Mouse (Mus musculus): Measurements from ENCODE around the gene Itsn1. TPM values are rescaled to one million over a fixed set of nuclear protein-coding genes. Genes with fewer than 3 reads are reported as not detected.

The Itsn1 gene
- polyA plus RNA-seq (2015; fragmentation: Nextera tagmentation; extraction: Ambion mirVana), result 7.8 and 8.7 TPM in 2 replicates

- Histone ChIP-seq H3K4me2 (replicated peaks; ENCODE audit: low read depth) (peak within 1 kb of the TSS; percentile 86), H3K4me3 (ENCODE audit: low read depth, low read length) (peak within 1 kb of the TSS; percentile 83), H3K9me3 (ENCODE audit: control insufficient read depth, low read length) (no peaks in the 10 kb centered on the region), H3K27me3 (ENCODE audit: control insufficient read depth, insufficient read depth, low read length) (no peaks in the 10 kb centered on the region), H3K27ac (replicated peaks) (peak within 1 kb of the TSS; percentile 92), H3K4me1 (replicated peaks; ENCODE audit: control insufficient read depth, insufficient read depth) (0 out of 2 replicates have a peak, but pooled peaks cover 3% of the 10 kb centered on the region), H3K36me3 (ENCODE audit: control insufficient read depth, insufficient read depth, low read length) (no peaks in the 10 kb centered on the region), H3K9ac (ENCODE audit: low read length) (peak within 1 kb of the TSS; percentile 81)
- ATAC-seq (ENCODE audit: low FRiP score, low TSS enrichment), result peak; percentile 94
- DNase-seq (ENCODE audit: low spot score), result peak; percentile 98
- WGBS, result under 1% methylated on average over 32 of the region's 33 CpGs
- TF ChIP-seq EP300 (optimal IDR thresholded peaks at IDR 0.05), result no peak
- no peak for TF ChIP-seq CTCF (IDR thresholded peaks at IDR 0.05; ENCODE audit: low read depth)
Measured at GRCm38 (mm10) chr16:91729066-91729482, at the start of gene Itsn1. TSS of gene Itsn1 (plus strand) at chr16:91729281.

GRCm38 (mm10) chr16:91680656-91681055 is 48.4 kb upstream of the Itsn1 start:
- 67% methylated on average over 5 of the region's 5 CpGs for WGBS
- Histone ChIP-seq H3K36me3 (ENCODE audit: control insufficient read depth, insufficient read depth, low read length) (peaks cover 19% of the 10 kb centered on the region), H3K9ac (ENCODE audit: low read length) (no peak overlapping the region), H3K27me3 (ENCODE audit: control insufficient read depth, insufficient read depth, low read length) (no peaks in the 10 kb centered on the region), H3K27ac (replicated peaks) (no peak overlapping the region), H3K4me3 (ENCODE audit: low read depth, low read length) (no peak overlapping the region), H3K4me1 (replicated peaks; ENCODE audit: control insufficient read depth, insufficient read depth) (no peaks in the 10 kb centered on the region), H3K4me2 (replicated peaks; ENCODE audit: low read depth) (no peak overlapping the region), H3K9me3 (ENCODE audit: control insufficient read depth, low read length) (no peaks in the 10 kb centered on the region)
- DNase-seq (ENCODE audit: low spot score), result no peak
- TF ChIP-seq CTCF (IDR thresholded peaks at IDR 0.05; ENCODE audit: low read depth) (no peak), EP300 (optimal IDR thresholded peaks at IDR 0.05) (no peak)
- no peak for ATAC-seq (ENCODE audit: low FRiP score, low TSS enrichment)

GRCm38 (mm10) chr16:91685526-91685925 is 43.6 kb upstream of the Itsn1 start:
- ATAC-seq (ENCODE audit: low FRiP score, low TSS enrichment), result peak; percentile 41; the same call in 1 of the 2 replicates
- Histone ChIP-seq H3K4me2 (replicated peaks; ENCODE audit: low read depth) (no peak overlapping the region), H3K36me3 (ENCODE audit: control insufficient read depth, insufficient read depth, low read length) (no peaks in the 10 kb centered on the region), H3K27ac (replicated peaks) (no peak overlapping the region), H3K27me3 (ENCODE audit: control insufficient read depth, insufficient read depth, low read length) (no peaks in the 10 kb centered on the region), H3K4me1 (replicated peaks; ENCODE audit: control insufficient read depth, insufficient read depth) (no peaks in the 10 kb centered on the region), H3K9me3 (ENCODE audit: control insufficient read depth, low read length) (no peaks in the 10 kb centered on the region), H3K9ac (ENCODE audit: low read length) (no peak overlapping the region), H3K4me3 (ENCODE audit: low read depth, low read length) (no peak overlapping the region)
- no peak for TF ChIP-seq CTCF (IDR thresholded peaks at IDR 0.05; ENCODE audit: low read depth)
- TF ChIP-seq EP300 (optimal IDR thresholded peaks at IDR 0.05), result no peak
- no peak for DNase-seq (ENCODE audit: low spot score)
- WGBS, result 84% methylated on average over 5 of the region's 5 CpGs

- no peak overlapping the region for H3K4me2 ChIP-seq (replicated peaks; ENCODE audit: low read depth)
- H3K27ac ChIP-seq (replicated peaks), result no peak overlapping the region
- no peaks in the 10 kb centered on the region for H3K9me3 ChIP-seq (ENCODE audit: control insufficient read depth, low read length)
- DNase-seq (ENCODE audit: low spot score) (no peak), ATAC-seq (ENCODE audit: low FRiP score, low TSS enrichment) (no peak)
- H3K4me3 ChIP-seq (ENCODE audit: low read depth, low read length), result no peak overlapping the region
- no peaks in the 10 kb centered on the region for H3K4me1 ChIP-seq (replicated peaks; ENCODE audit: control insufficient read depth, insufficient read depth)
- no peaks in the 10 kb centered on the region for H3K27me3 ChIP-seq (ENCODE audit: control insufficient read depth, insufficient read depth, low read length)
- H3K36me3 ChIP-seq (ENCODE audit: control insufficient read depth, insufficient read depth, low read length), result no peaks in the 10 kb centered on the region
- no peak overlapping the region for H3K9ac ChIP-seq (ENCODE audit: low read length)
- WGBS, result 54% methylated on average over 5 of the region's 5 CpGs
- TF ChIP-seq EP300 (optimal IDR thresholded peaks at IDR 0.05), result no peak
- TF ChIP-seq CTCF (IDR thresholded peaks at IDR 0.05; ENCODE audit: low read depth), result no peak
Measured at GRCm38 (mm10) chr16:91686369-91686768, 42.7 kb upstream of the Itsn1 start.

- Histone ChIP-seq H3K4me2 (replicated peaks; ENCODE audit: low read depth) (peak overlapping the region; percentile 98), H3K36me3 (ENCODE audit: control insufficient read depth, insufficient read depth, low read length) (no peaks in the 10 kb centered on the region), H3K27me3 (ENCODE audit: control insufficient read depth, insufficient read depth, low read length) (no peaks in the 10 kb centered on the region), H3K4me3 (ENCODE audit: low read depth, low read length) (peak overlapping the region; percentile 78), H3K27ac (replicated peaks) (peak overlapping the region; percentile 53), H3K9ac (ENCODE audit: low read length) (peak overlapping the region; percentile 89), H3K9me3 (ENCODE audit: control insufficient read depth, low read length) (no peaks in the 10 kb centered on the region), H3K4me1 (replicated peaks; ENCODE audit: control insufficient read depth, insufficient read depth) (no peaks in the 10 kb centered on the region)
- peak; percentile 24; the same call in 1 of the 2 replicates for ATAC-seq (ENCODE audit: low FRiP score, low TSS enrichment)
- DNase-seq (ENCODE audit: low spot score), result no peak
- 1% methylated on average over 49 of the region's 51 CpGs for WGBS
- TF ChIP-seq CTCF (IDR thresholded peaks at IDR 0.05; ENCODE audit: low read depth), result no peak
- no peak for TF ChIP-seq EP300 (optimal IDR thresholded peaks at IDR 0.05)
Measured at GRCm38 (mm10) chr16:91688023-91688618, 41.0 kb upstream of the Itsn1 start.

GRCm38 (mm10) chr16:91688619-91689334 is 40.3 kb upstream of the Itsn1 start, which contains the start of gene Donson:
TSS of gene Donson (minus strand) at chr16:91688770.
- ATAC-seq (ENCODE audit: low FRiP score, low TSS enrichment), result peak; percentile 98

More at GRCm38 (mm10) chr16:91688619-91689334, 40.3 kb upstream of the Itsn1 start, which contains the start of gene Donson:
- Histone ChIP-seq H3K4me3 (ENCODE audit: low read depth, low read length) (peak within 1 kb of the TSS; percentile 78), H3K36me3 (ENCODE audit: control insufficient read depth, insufficient read depth, low read length) (no peaks in the 10 kb centered on the region), H3K9me3 (ENCODE audit: control insufficient read depth, low read length) (no peaks in the 10 kb centered on the region), H3K4me2 (replicated peaks; ENCODE audit: low read depth) (peak within 1 kb of the TSS; percentile 98), H3K27me3 (ENCODE audit: control insufficient read depth, insufficient read depth, low read length) (no peaks in the 10 kb centered on the region), H3K4me1 (replicated peaks; ENCODE audit: control insufficient read depth, insufficient read depth) (no peaks in the 10 kb centered on the region), H3K9ac (ENCODE audit: low read length) (peak within 1 kb of the TSS; percentile 89), H3K27ac (replicated peaks) (peak within 1 kb of the TSS; percentile 83)
- WGBS, result under 1% methylated on average over 70 of the region's 71 CpGs
- TF ChIP-seq CTCF (IDR thresholded peaks at IDR 0.05; ENCODE audit: low read depth) (no peak), EP300 (optimal IDR thresholded peaks at IDR 0.05) (no peak)
- peak; percentile 97 for DNase-seq (ENCODE audit: low spot score)
